Mouse (Mus musculus): ENCODE measurements around the gene Olfr1076. TPM values are rescaled to one million over a fixed set of nuclear protein-coding genes. Genes with fewer than 3 reads are reported as not detected.
A peak's percentile ranks its signal among the peaks of the same experiment; 100 is the strongest.
"Not testable (repeated sequence)": the region's sequence is repeated elsewhere in the genome, so short reads cannot be mapped to it uniquely, and the experiment has no call there.

Gene Olfr1076
- not detected in 2 replicates for polyA plus RNA-seq (2015; fragmentation: Nextera tagmentation; extraction: Ambion mirVana)

DNA sequence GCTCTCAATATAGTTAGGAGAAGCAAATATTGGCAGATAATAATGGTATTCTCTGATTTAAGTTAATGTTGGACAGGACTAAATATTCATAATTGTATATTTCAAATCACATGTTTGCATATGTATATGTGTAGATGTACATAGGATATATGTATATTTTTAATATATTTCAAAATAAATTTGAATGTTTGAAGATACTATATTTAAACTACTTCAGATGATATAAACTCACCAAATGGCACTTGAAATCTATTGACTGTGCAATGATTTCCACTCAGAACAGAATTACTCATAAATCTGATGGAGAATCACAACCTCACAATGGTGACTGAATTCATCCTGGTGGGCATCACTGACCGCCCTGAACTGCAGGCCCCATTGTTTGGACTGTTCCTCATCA lies at the start of gene Olfr1076:
TSS of gene Olfr1076 (plus strand) at position 301 of the 400 bp plus-strand sequence.
- H3K27ac ChIP-seq (ENCODE audit: low read length): no peak within 1 kb of the TSS

GRCm38 (mm10) chr2:86460434-86460833 lies 47.8 kb upstream of the Olfr1076 start:
- H3K4me3 ChIP-seq (replicated peaks; ENCODE audit: low read length): no peak overlapping the region
- no peaks in the 10 kb centered on the region for H3K36me3 ChIP-seq (ENCODE audit: control insufficient read depth, insufficient read depth)
- H3K9ac ChIP-seq (replicated peaks; ENCODE audit: low read depth, low read length): no peak overlapping the region
- no peaks in the 10 kb centered on the region for H3K9me3 ChIP-seq (ENCODE audit: control insufficient read depth, low read length)
- ATAC-seq: no peak
- no peak overlapping the region for H3K27ac ChIP-seq (ENCODE audit: low read length)
- H3K27me3 ChIP-seq (replicated peaks; ENCODE audit: control insufficient read depth, insufficient read depth, low read length): no peaks in the 10 kb centered on the region
- no peaks in the 10 kb centered on the region for H3K4me1 ChIP-seq (replicated peaks; ENCODE audit: control insufficient read depth, insufficient read depth, low read length)
- no peak overlapping the region for H3K4me2 ChIP-seq (ENCODE audit: low read length)
- WGBS: 83% methylated on average over 1 of the region's 1 CpGs

More for the DNA sequence above, at the start of gene Olfr1076:
- Histone ChIP-seq H3K4me2 (ENCODE audit: low read length) (no peak within 1 kb of the TSS), H3K27me3 (replicated peaks; ENCODE audit: control insufficient read depth, insufficient read depth, low read length) (no peaks in the 10 kb centered on the region), H3K4me3 (replicated peaks; ENCODE audit: low read length) (no peak within 1 kb of the TSS), H3K4me1 (replicated peaks; ENCODE audit: control insufficient read depth, insufficient read depth, low read length) (no peaks in the 10 kb centered on the region), H3K9me3 (ENCODE audit: control insufficient read depth, low read length) (no peaks in the 10 kb centered on the region), H3K36me3 (ENCODE audit: control insufficient read depth, insufficient read depth) (no peaks in the 10 kb centered on the region), H3K9ac (replicated peaks; ENCODE audit: low read depth, low read length) (no peak within 1 kb of the TSS)
- ATAC-seq: no peak
- WGBS: 89% methylated on average over 1 of the region's 1 CpGs

GRCm38 (mm10) chr2:86464442-86465109 lies 43.7 kb upstream of the Olfr1076 start:
- H3K9me3 ChIP-seq (ENCODE audit: control insufficient read depth, low read length): no peaks in the 10 kb centered on the region
- no peaks in the 10 kb centered on the region for H3K36me3 ChIP-seq (ENCODE audit: control insufficient read depth, insufficient read depth)
- H3K9ac ChIP-seq (replicated peaks; ENCODE audit: low read depth, low read length): no peak overlapping the region
- H3K27me3 ChIP-seq (replicated peaks; ENCODE audit: control insufficient read depth, insufficient read depth, low read length): no peaks in the 10 kb centered on the region
- no peak overlapping the region for H3K27ac ChIP-seq (ENCODE audit: low read length)
- H3K4me1 ChIP-seq (replicated peaks; ENCODE audit: control insufficient read depth, insufficient read depth, low read length): no peaks in the 10 kb centered on the region
- ATAC-seq: peak; percentile 77
- no peak overlapping the region for H3K4me3 ChIP-seq (replicated peaks; ENCODE audit: low read length)
- H3K4me2 ChIP-seq (ENCODE audit: low read length): peak overlapping the region; percentile 23; the same call in 1 of the 2 replicates
- 41% methylated on average over 10 of the region's 10 CpGs for WGBS

- Histone ChIP-seq H3K4me2 (ENCODE audit: low read length) (no peak within 1 kb of the TSS), H3K27me3 (replicated peaks; ENCODE audit: control insufficient read depth, insufficient read depth, low read length) (no peaks in the 10 kb centered on the region), H3K4me3 (replicated peaks; ENCODE audit: low read length) (no peak within 1 kb of the TSS), H3K4me1 (replicated peaks; ENCODE audit: control insufficient read depth, insufficient read depth, low read length) (no peaks in the 10 kb centered on the region), H3K27ac (ENCODE audit: low read length) (no peak within 1 kb of the TSS), H3K36me3 (ENCODE audit: control insufficient read depth, insufficient read depth) (no peaks in the 10 kb centered on the region), H3K9ac (replicated peaks; ENCODE audit: low read depth, low read length) (no peak within 1 kb of the TSS), H3K9me3 (ENCODE audit: control insufficient read depth, low read length) (no peaks in the 10 kb centered on the region)
- WGBS: 48% methylated on average over 1 of the region's 1 CpGs
- ATAC-seq: no peak
Measured at GRCm38 (mm10) chr2:86487286-86487685, 21.0 kb upstream of the Olfr1076 start, which contains the start of gene Olfr228. Gene Olfr228 (minus strand): TSS chr2:86487386.

- no peak for ATAC-seq
- Histone ChIP-seq H3K27me3 (replicated peaks; ENCODE audit: control insufficient read depth, insufficient read depth, low read length) (no peaks in the 10 kb centered on the region), H3K4me2 (ENCODE audit: low read length) (no peak overlapping the region), H3K36me3 (ENCODE audit: control insufficient read depth, insufficient read depth) (no peaks in the 10 kb centered on the region), H3K27ac (ENCODE audit: low read length) (no peak overlapping the region), H3K9ac (replicated peaks; ENCODE audit: low read depth, low read length) (no peak overlapping the region), H3K4me1 (replicated peaks; ENCODE audit: control insufficient read depth, insufficient read depth, low read length) (no peaks in the 10 kb centered on the region), H3K9me3 (ENCODE audit: control insufficient read depth, low read length) (no peaks in the 10 kb centered on the region), H3K4me3 (replicated peaks; ENCODE audit: low read length) (no peak overlapping the region)
- WGBS: 60% methylated on average over 1 of the region's 1 CpGs
Measured at GRCm38 (mm10) chr2:86530991-86531390, 22.7 kb downstream of the Olfr1076 start.

- H3K4me2 ChIP-seq (ENCODE audit: low read length): no peak within 1 kb of the TSS
- no peak within 1 kb of the TSS for H3K4me3 ChIP-seq (replicated peaks; ENCODE audit: low read length)
- ATAC-seq: no peak
- H3K9me3 ChIP-seq (ENCODE audit: control insufficient read depth, low read length): no peaks in the 10 kb centered on the region
- WGBS: 37% methylated on average over 1 of the region's 1 CpGs
- H3K27ac ChIP-seq (ENCODE audit: low read length): no peak within 1 kb of the TSS
- no peaks in the 10 kb centered on the region for H3K4me1 ChIP-seq (replicated peaks; ENCODE audit: control insufficient read depth, insufficient read depth, low read length)
- H3K27me3 ChIP-seq (replicated peaks; ENCODE audit: control insufficient read depth, insufficient read depth, low read length): no peaks in the 10 kb centered on the region
- no peak within 1 kb of the TSS for H3K9ac ChIP-seq (replicated peaks; ENCODE audit: low read depth, low read length)
- H3K36me3 ChIP-seq (ENCODE audit: control insufficient read depth, insufficient read depth): no peaks in the 10 kb centered on the region
Measured at GRCm38 (mm10) chr2:86542380-86542779, 34.1 kb downstream of the Olfr1076 start, which contains the start of gene Olfr1079. Gene Olfr1079 (minus strand): TSS chr2:86542480.

DNA sequence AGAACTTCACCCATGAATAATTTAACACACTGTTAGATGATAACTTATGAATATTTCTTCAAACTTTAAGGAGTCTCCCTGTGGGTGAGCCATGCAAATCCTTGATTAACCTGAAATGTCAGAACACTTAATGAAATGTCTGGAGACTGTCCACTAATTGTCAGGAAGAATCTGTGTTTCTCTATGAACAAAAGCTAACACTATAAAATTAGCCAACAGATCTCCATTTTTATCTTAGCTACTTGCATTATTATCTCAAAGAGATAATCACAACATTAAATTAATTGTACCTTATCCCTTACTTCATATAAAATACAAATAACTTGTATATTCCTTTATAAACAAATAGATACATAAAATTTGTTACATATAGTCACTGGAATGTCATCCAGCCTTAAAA lies 49.9 kb downstream of the Olfr1076 start, which contains the start of gene Olfr1080:
TSS of gene Olfr1080 (minus strand) at position 101 of the 400 bp plus-strand sequence.
- H3K4me3 ChIP-seq (replicated peaks; ENCODE audit: low read length); H3K4me2 ChIP-seq (ENCODE audit: low read length); H3K36me3 ChIP-seq (ENCODE audit: control insufficient read depth, insufficient read depth); H3K27me3 ChIP-seq (replicated peaks; ENCODE audit: control insufficient read depth, insufficient read depth, low read length); H3K9me3 ChIP-seq (ENCODE audit: control insufficient read depth, low read length); H3K4me1 ChIP-seq (replicated peaks; ENCODE audit: control insufficient read depth, insufficient read depth, low read length); ATAC-seq; H3K27ac ChIP-seq (ENCODE audit: low read length); H3K9ac ChIP-seq (replicated peaks; ENCODE audit: low read depth, low read length): not testable (repeated sequence)

Other genes starting within 250 kb of the Olfr1076 start
- gene Olfr1051, start 229.4 kb upstream of the Olfr1076 start, polyA plus RNA-seq (2015; fragmentation: Nextera tagmentation; extraction: Ambion mirVana): not detected in 2 replicates
- gene Olfr1052, start 216.0 kb upstream of the Olfr1076 start, polyA plus RNA-seq (2015; fragmentation: Nextera tagmentation; extraction: Ambion mirVana): not detected in 2 replicates
- not detected in 2 replicates for gene Olfr1053, start 193.2 kb upstream of the Olfr1076 start, polyA plus RNA-seq (2015; fragmentation: Nextera tagmentation; extraction: Ambion mirVana)
- gene Olfr1054, start 173.0 kb upstream of the Olfr1076 start, polyA plus RNA-seq (2015; fragmentation: Nextera tagmentation; extraction: Ambion mirVana): not detected in 2 replicates
- gene Olfr1055, start 158.2 kb upstream of the Olfr1076 start, polyA plus RNA-seq (2015; fragmentation: Nextera tagmentation; extraction: Ambion mirVana): not detected in 2 replicates
- not detected in 2 replicates for gene Olfr1056, start 146.0 kb upstream of the Olfr1076 start, polyA plus RNA-seq (2015; fragmentation: Nextera tagmentation; extraction: Ambion mirVana)
- not detected in 2 replicates for gene Olfr1057, start 130.1 kb upstream of the Olfr1076 start, polyA plus RNA-seq (2015; fragmentation: Nextera tagmentation; extraction: Ambion mirVana)
- gene Olfr1058, start 119.9 kb upstream of the Olfr1076 start, polyA plus RNA-seq (2015; fragmentation: Nextera tagmentation; extraction: Ambion mirVana): not detected in 2 replicates
- not detected in 2 replicates for gene Olfr1061, start 94.4 kb upstream of the Olfr1076 start, polyA plus RNA-seq (2015; fragmentation: Nextera tagmentation; extraction: Ambion mirVana)
- not detected in 2 replicates for gene Olfr1062, start 81.7 kb upstream of the Olfr1076 start, polyA plus RNA-seq (2015; fragmentation: Nextera tagmentation; extraction: Ambion mirVana)
- not detected in 2 replicates for gene Olfr1065, start 57.9 kb upstream of the Olfr1076 start, polyA plus RNA-seq (2015; fragmentation: Nextera tagmentation; extraction: Ambion mirVana)
- gene Olfr1066, start 52.2 kb upstream of the Olfr1076 start, polyA plus RNA-seq (2015; fragmentation: Nextera tagmentation; extraction: Ambion mirVana): not detected in 2 replicates
- not detected in 2 replicates for gene Olfr228, start 21.1 kb upstream of the Olfr1076 start, polyA plus RNA-seq (2015; fragmentation: Nextera tagmentation; extraction: Ambion mirVana)
- gene Olfr1079, start 34.0 kb downstream of the Olfr1076 start, polyA plus RNA-seq (2015; fragmentation: Nextera tagmentation; extraction: Ambion mirVana): not detected in 2 replicates
- not detected in 2 replicates for gene Olfr1080, start 49.8 kb downstream of the Olfr1076 start, polyA plus RNA-seq (2015; fragmentation: Nextera tagmentation; extraction: Ambion mirVana)
- gene Olfr1082, start 90.5 kb downstream of the Olfr1076 start, polyA plus RNA-seq (2015; fragmentation: Nextera tagmentation; extraction: Ambion mirVana): not detected in 2 replicates
- gene Olfr1084, start 131.3 kb downstream of the Olfr1076 start, polyA plus RNA-seq (2015; fragmentation: Nextera tagmentation; extraction: Ambion mirVana): not detected in 2 replicates
- not detected in 2 replicates for gene Olfr1085, start 153.6 kb downstream of the Olfr1076 start, polyA plus RNA-seq (2015; fragmentation: Nextera tagmentation; extraction: Ambion mirVana)
- gene Olfr1086, start 171.6 kb downstream of the Olfr1076 start, polyA plus RNA-seq (2015; fragmentation: Nextera tagmentation; extraction: Ambion mirVana): not detected in 2 replicates
- gene Olfr1087, start 189.9 kb downstream of the Olfr1076 start, polyA plus RNA-seq (2015; fragmentation: Nextera tagmentation; extraction: Ambion mirVana): not detected in 2 replicates
- not detected in 2 replicates for gene Olfr1089, start 225.2 kb downstream of the Olfr1076 start, polyA plus RNA-seq (2015; fragmentation: Nextera tagmentation; extraction: Ambion mirVana)